Mouse (Mus musculus) myocyte (in vitro differentiated cells): ENCODE results near the gene 4930452B06Rik.

ENCODE experiments used
- E2F4 ChIP-seq: IDR thresholded peaks from one replicate; pipeline ENCODE4 v1.6.1; 2011; ENCODE audit warnings: mild to moderate bottlenecking, control low read depth, moderate library complexity; ENCODE audit not compliant: insufficient read depth
- MAX ChIP-seq: IDR thresholded peaks from one replicate; pipeline ENCODE4 v1.6.1; 2011; ENCODE audit warnings: low read depth, mild to moderate bottlenecking, control low read depth
- MYOG ChIP-seq, 3 experiments: IDR thresholded peaks; one replicate each; pipeline ENCODE4 v1.6.1; 2011; ENCODE audit warnings: control low read depth in 2 of 3, low read depth in 2 of 3, mild to moderate bottlenecking in 2 of 3; ENCODE audit not compliant: insufficient read length in 2 of 3, control insufficient read depth in 1 of 3, insufficient read depth in 1 of 3
- POLR2A ChIP-seq: IDR thresholded peaks from one replicate; pipeline ENCODE4 v1.6.1; 2011; ENCODE audit warnings: low read depth, mild to moderate bottlenecking, control low read depth, moderate library complexity; ENCODE audit not compliant: insufficient read length
- POLR2AphosphoS2 ChIP-seq: IDR thresholded peaks from one replicate; pipeline ENCODE4 v1.6.1; 2011; ENCODE audit warnings: low read depth, control low read depth; ENCODE audit not compliant: insufficient read length
- SRF ChIP-seq: IDR thresholded peaks from one replicate; pipeline ENCODE4 v1.6.1; 2011; ENCODE audit warnings: low read depth; ENCODE audit not compliant: control insufficient read depth, insufficient read length
- TCF12 ChIP-seq: IDR thresholded peaks from one replicate; pipeline ENCODE4 v1.6.1; 2011; ENCODE audit warnings: mild to moderate bottlenecking, control low read depth; ENCODE audit not compliant: poor library complexity, insufficient read depth, severe bottlenecking
- TCF3 ChIP-seq: IDR thresholded peaks from one replicate; pipeline ENCODE4 v1.6.1; 2011; ENCODE audit warnings: low read depth, control low read depth; ENCODE audit not compliant: insufficient read length
- USF1 ChIP-seq: IDR thresholded peaks from one replicate; pipeline ENCODE4 v1.6.1; 2011; ENCODE audit warnings: low read depth, mild to moderate bottlenecking, control low read depth, moderate library complexity

DNA sequence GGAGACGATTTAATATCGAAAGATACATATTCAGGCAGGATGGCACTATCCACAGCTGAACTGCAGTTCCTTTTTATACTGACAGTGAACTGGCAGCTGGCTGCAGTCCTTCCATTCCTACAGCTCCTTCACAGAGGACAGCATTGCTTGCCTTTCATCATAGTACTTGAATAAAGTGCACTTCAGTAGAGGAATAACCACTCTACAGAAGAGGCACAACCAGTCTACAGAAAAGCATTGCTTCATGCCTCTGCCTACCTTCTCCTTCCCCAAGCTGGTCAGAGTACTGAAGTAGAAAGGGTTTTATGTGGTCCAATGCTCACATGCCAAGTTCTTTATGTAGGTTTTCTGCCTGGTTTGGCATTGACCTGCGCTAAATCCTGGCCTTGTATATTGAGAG is 130.0 kb downstream of the 4930452B06Rik start:
- TF ChIP-seq USF1: no peak
- no peak for TF ChIP-seq POLR2A
- no peak for TF ChIP-seq TCF12
- no peak for TF ChIP-seq POLR2AphosphoS2
- no peak for TF ChIP-seq E2F4
- TF ChIP-seq MYOG (IDR thresholded peaks at IDR 0.05; ENCODE audit: control insufficient read depth in 1 of 3, insufficient read depth in 1 of 3, insufficient read length in 2 of 3, low read depth in 2 of 3): no peak
- TF ChIP-seq MAX: no peak
- TF ChIP-seq SRF: no peak
- no peak for TF ChIP-seq TCF3
